Mouse (Mus musculus) liver, embryonic 14.5 days (tissue): ENCODE measurements around the gene Apoc1.

Experiments
- CTCF ChIP-seq: IDR thresholded peaks from 2 replicates; pipeline ENCODE4 v1.5.1; 2016; ENCODE audit warnings: antibody characterized with exemption, low read depth, control low read depth
- EP300 ChIP-seq: IDR thresholded peaks from 2 replicates; pipeline ENCODE4 v1.6.1; 2016; ENCODE audit warnings: antibody characterized with exemption, low read depth

GRCm38 (mm10) chr7:19712414-19712813, 20.0 kb upstream of the Apoc1 start:
- TF ChIP-seq CTCF (peak; percentile 57), EP300 (no peak)
